Mouse (Mus musculus): ENCODE data around the gene Kif21a.

Gene Kif21a

GRCm38 (mm10) chr15:90951383-90951782 lies 98.4 kb downstream of the Kif21a start:
- no peak for DNase-seq (ENCODE audit: low spot score in 2 of 2)

GRCm38 (mm10) chr15:90938469-90938868 lies 111.3 kb downstream of the Kif21a start:
- no peak for DNase-seq (ENCODE audit: low spot score in 2 of 2)

GRCm38 (mm10) chr15:90935579-90935978 lies 114.2 kb downstream of the Kif21a start:
- DNase-seq (ENCODE audit: low spot score in 2 of 2), result no peak

GRCm38 (mm10) chr15:90931451-90931850 lies 118.3 kb downstream of the Kif21a start:
- DNase-seq (ENCODE audit: low spot score in 2 of 2), result no peak

GRCm38 (mm10) chr15:90929043-90929442 lies 120.7 kb downstream of the Kif21a start:
- no peak for DNase-seq (ENCODE audit: low spot score in 2 of 2)

GRCm38 (mm10) chr15:90896480-90896879 lies 153.3 kb downstream of the Kif21a start:
- DNase-seq (ENCODE audit: low spot score in 2 of 2), result no peak

GRCm38 (mm10) chr15:90887466-90887865 lies 162.3 kb downstream of the Kif21a start:
- no peak for DNase-seq (ENCODE audit: low spot score in 2 of 2)

Data from spleen, postnatal 10 days (tissue).